Comparison of ENCODE assay signal across 24 mouse cellular contexts in the genomic region with DNA sequence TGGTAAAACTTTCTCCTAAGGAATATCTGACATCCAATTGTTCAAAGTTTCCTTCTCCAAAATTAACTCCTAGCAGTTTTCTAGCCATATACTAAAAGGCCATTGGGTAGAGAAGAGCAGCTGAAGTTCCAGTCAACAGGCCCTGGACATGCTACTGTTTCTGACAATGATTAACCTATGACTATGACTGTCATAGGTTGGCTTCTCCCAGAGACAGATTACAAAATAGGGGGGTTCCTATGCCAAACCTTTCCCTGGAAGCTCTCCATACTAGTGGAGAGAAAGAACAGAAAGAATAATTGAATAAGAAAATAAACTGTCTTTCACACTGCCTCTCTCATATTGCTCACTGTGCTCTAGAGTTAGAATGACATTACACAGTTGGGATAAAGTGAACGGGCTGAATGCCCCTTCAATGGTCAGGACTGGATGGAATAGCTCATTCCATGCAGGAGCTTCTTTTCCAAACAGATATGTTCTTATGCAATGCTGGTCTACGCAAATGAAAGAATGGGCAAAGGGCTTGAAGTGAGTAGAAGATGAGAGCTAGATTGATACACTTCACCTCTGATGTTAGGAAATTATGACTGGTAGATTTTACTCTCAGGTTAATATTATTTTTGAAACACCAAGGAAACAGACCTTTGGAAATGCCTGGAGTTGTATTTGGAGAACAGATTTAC.
DNase-seq lines count a peak whose midpoint lies in the region; ATAC-seq and TF ChIP-seq lines count a peak whose summit lies in the region.
"Had no signal": no experiment of that assay in that cellular context is flagged by ENCODE, and none has a peak within 500 bp of the region (broad histone marks: within the 10 kb centered on the region; RNA-seq: fewer than 3 reads in every experiment).

No protein-coding gene starts in this region.

- no peaks in the 10 kb centered on the region for H3K9me3 ChIP-seq in kidney, embryonic 16.5 days (ENCODE audit: low read length)
- H3K9me3 ChIP-seq in liver, postnatal 0 days (ENCODE audit: low read length): no peaks in the 10 kb centered on the region
- H3K9me3 ChIP-seq in liver, embryonic 12.5 days (replicated peaks): no peaks in the 10 kb centered on the region
- H3K9me3 ChIP-seq: embryonic facial prominence, embryonic 13.5 days; embryonic facial prominence, embryonic 15.5 days; forebrain, embryonic 13.5 days; forebrain, embryonic 15.5 days had no signal

- H3K27ac ChIP-seq in kidney, embryonic 16.5 days (ENCODE audit: low read length): no peak overlapping the region
- H3K27ac ChIP-seq in liver, postnatal 0 days (ENCODE audit: low read depth): no peak overlapping the region
- no peak overlapping the region for H3K27ac ChIP-seq in liver, embryonic 12.5 days
- H3K27ac ChIP-seq: embryonic facial prominence, embryonic 13.5 days; embryonic facial prominence, embryonic 15.5 days; forebrain, embryonic 13.5 days; forebrain, embryonic 15.5 days had no signal

- H3K4me2 ChIP-seq in kidney, embryonic 16.5 days (replicated peaks; ENCODE audit: low read depth, low read length): no peak overlapping the region
- H3K4me2 ChIP-seq in liver, postnatal 0 days (ENCODE audit: low read depth, low read length): no peak overlapping the region
- no peak overlapping the region for H3K4me2 ChIP-seq in liver, embryonic 12.5 days
- H3K4me2 ChIP-seq: embryonic facial prominence, embryonic 13.5 days; embryonic facial prominence, embryonic 15.5 days; forebrain, embryonic 13.5 days; forebrain, embryonic 15.5 days had no signal

- WGBS in kidney, embryonic 16.5 days: 84% methylated on average over 2 of the region's 2 CpGs
- WGBS in liver, postnatal 0 days (ENCODE audit: insufficient replicate concordance): 54% methylated on average over 2 of the region's 2 CpGs
- WGBS in liver, embryonic 12.5 days (ENCODE audit: insufficient replicate concordance): 61% methylated on average over 2 of the region's 2 CpGs

- H3K9ac ChIP-seq in kidney, embryonic 16.5 days (replicated peaks; ENCODE audit: low read length): no peak overlapping the region
- H3K9ac ChIP-seq in liver, postnatal 0 days (replicated peaks): no peak overlapping the region
- H3K9ac ChIP-seq in liver, embryonic 12.5 days: no peak overlapping the region
- H3K9ac ChIP-seq: embryonic facial prominence, embryonic 13.5 days; embryonic facial prominence, embryonic 15.5 days; forebrain, embryonic 13.5 days; forebrain, embryonic 15.5 days; forebrain, postnatal 0 days had no signal

- no peak overlapping the region for H3K4me3 ChIP-seq in kidney, embryonic 16.5 days (ENCODE audit: low read length)
- H3K4me3 ChIP-seq in liver, postnatal 0 days (ENCODE audit: low read depth, low read length): no peak overlapping the region
- no peak overlapping the region for H3K4me3 ChIP-seq in liver, embryonic 12.5 days
- H3K4me3 ChIP-seq: embryonic facial prominence, embryonic 13.5 days; embryonic facial prominence, embryonic 15.5 days; erythroblast, embryonic 14.5 days; forebrain, embryonic 13.5 days; forebrain, embryonic 15.5 days had no signal

- H3K36me3 ChIP-seq in kidney, embryonic 16.5 days (ENCODE audit: insufficient read depth, low read length): no peaks in the 10 kb centered on the region
- no peaks in the 10 kb centered on the region for H3K36me3 ChIP-seq in liver, postnatal 0 days (replicated peaks; ENCODE audit: insufficient read depth, low read length)
- no peaks in the 10 kb centered on the region for H3K36me3 ChIP-seq in liver, embryonic 12.5 days
- H3K36me3 ChIP-seq: embryonic facial prominence, embryonic 13.5 days; embryonic facial prominence, embryonic 15.5 days; forebrain, embryonic 15.5 days had no signal

- no peak for TF ChIP-seq EP300 in liver, postnatal 0 days (IDR thresholded peaks at IDR 0.05; ENCODE audit: low read depth)

- no peak for ATAC-seq in kidney, embryonic 16.5 days (ENCODE audit: low FRiP score, low TSS enrichment)
- ATAC-seq in liver, postnatal 0 days: peak; percentile 92
- no peak for ATAC-seq in liver, embryonic 12.5 days
- ATAC-seq in frontal cortex, adult (ENCODE audit: low TSS enrichment): no peak
- ATAC-seq: activated CD4-positive, CD25-positive, alpha-beta regulatory T cell, adult 4 months; forebrain, embryonic 13.5 days; forebrain, embryonic 15.5 days; forebrain, postnatal 0 days had no signal

- H3K27me3 ChIP-seq in kidney, embryonic 16.5 days (ENCODE audit: insufficient read depth, low read length): no peaks in the 10 kb centered on the region
- no peaks in the 10 kb centered on the region for H3K27me3 ChIP-seq in liver, postnatal 0 days (ENCODE audit: insufficient read depth, low read length)
- H3K27me3 ChIP-seq in liver, embryonic 12.5 days (replicated peaks): no peaks in the 10 kb centered on the region
- H3K27me3 ChIP-seq: embryonic facial prominence, embryonic 13.5 days; embryonic facial prominence, embryonic 15.5 days; forebrain, embryonic 13.5 days; forebrain, embryonic 15.5 days had no signal

- H3K4me1 ChIP-seq in kidney, embryonic 16.5 days (ENCODE audit: insufficient read depth, low read length): no peaks in the 10 kb centered on the region
- H3K4me1 ChIP-seq in liver, postnatal 0 days (ENCODE audit: insufficient read depth): no peaks in the 10 kb centered on the region
- no peaks in the 10 kb centered on the region for H3K4me1 ChIP-seq in liver, embryonic 12.5 days
- H3K4me1 ChIP-seq: embryonic facial prominence, embryonic 13.5 days; embryonic facial prominence, embryonic 15.5 days; forebrain, embryonic 13.5 days; forebrain, embryonic 15.5 days had no signal

- no peak for TF ChIP-seq CTCF in liver, postnatal 0 days (IDR thresholded peaks at IDR 0.05; ENCODE audit: low read depth)

- peak; percentile 1 for DNase-seq in kidney, adult 9 months
- DNase-seq in liver, postnatal 0 days: no peak
- DNase-seq in adipocyte (ENCODE audit: low spot score): peak; percentile 15
- no peak for DNase-seq in right cerebral cortex, postnatal 36 days (ENCODE audit: low spot score in 2 of 2)
- DNase-seq: adrenal gland, adult 2 months; adrenal gland, postnatal 10 days; adrenal gland, postnatal 25 days; cerebellum, adult 11 months; cerebellum, adult 18-20 months; cerebellum, adult 8-10 months; cerebellum, adult 9-11 months; cerebellum, postnatal 14 days; cerebellum, postnatal 36 days; embryo, embryonic 11 days; forebrain, postnatal 0 days had no signal

Comparison
In these comparisons a context has a peak if more than half of its experiments do, and no peak if none do; other contexts are left out.
1. DNase-seq: peak in kidney, adult 9 months (single experiment) and adipocyte (single experiment); none in liver, postnatal 0 days (single experiment) and right cerebral cortex, postnatal 36 days (0 of 2).